Mouse (Mus musculus): ENCODE results near the gene Tnfrsf19.

GRCm38 (mm10) chr14:60970961-60971360 lies 75.3 kb downstream of the Tnfrsf19 start:
- no peak for TF ChIP-seq CTCF (IDR thresholded peaks at IDR 0.05; ENCODE audit: low read depth, low read length)
- TF ChIP-seq EP300 (IDR thresholded peaks at IDR 0.05; ENCODE audit: insufficient read depth, low read depth, low read length): no peak
- no peak for TF ChIP-seq POLR2A (IDR thresholded peaks at IDR 0.05; ENCODE audit: insufficient read depth, low read length)

Measured in ES-Bruce4 (cell line).